Mouse (Mus musculus) adrenal gland, postnatal 4 days (tissue): ENCODE measurements at regions not wholly inside any gene's neighbourhood (a gene's known extent, or its start where the extent isn't known, plus 50 kb on each side); places are given as distances from the start of the nearest gene placed in this dataset.

ENCODE experiments used
- DNase-seq, 2 experiments: peaks; one replicate each; pipeline ENCODE4 v3.0.0; 2021 to 2022; ENCODE audit warnings: low spot score in 2 of 2, mixed read lengths in 2 of 2

DNA sequence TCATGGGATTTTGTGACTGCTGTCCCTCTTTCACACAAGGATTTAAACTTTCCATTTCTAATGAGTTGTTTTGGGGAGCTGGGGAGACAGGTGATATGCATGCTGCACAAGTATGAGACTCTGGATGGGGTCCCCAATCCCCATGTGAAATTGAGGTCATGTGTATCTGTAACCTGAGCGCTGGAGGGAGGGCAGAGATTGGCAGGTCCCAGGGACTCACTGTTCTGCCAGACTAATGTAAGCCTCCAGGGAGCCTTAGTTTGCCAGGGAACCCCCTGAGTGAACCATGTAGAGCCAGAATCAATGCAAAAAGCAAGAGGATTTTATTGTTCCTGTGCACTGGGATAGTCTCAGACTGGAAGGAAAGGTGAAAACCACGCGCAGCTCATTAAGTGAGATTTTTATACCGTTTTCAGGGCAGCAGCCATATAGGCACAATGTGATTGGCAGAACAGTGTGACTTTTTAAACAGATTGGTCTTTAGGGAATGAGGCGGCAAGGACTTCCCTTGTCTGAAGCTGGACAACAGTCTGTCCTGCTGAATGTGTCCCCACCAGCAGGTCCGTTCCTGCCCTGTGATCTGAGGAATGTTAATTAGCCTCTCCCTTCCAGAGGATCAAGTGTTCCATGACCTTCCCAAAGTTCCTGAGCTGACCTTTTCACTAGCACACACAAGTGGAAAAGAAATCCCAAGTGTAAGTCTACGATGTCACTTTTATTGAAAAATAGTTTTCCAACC is 59.9 kb upstream of the Oxgr1 start:
- no peak for DNase-seq

DNA sequence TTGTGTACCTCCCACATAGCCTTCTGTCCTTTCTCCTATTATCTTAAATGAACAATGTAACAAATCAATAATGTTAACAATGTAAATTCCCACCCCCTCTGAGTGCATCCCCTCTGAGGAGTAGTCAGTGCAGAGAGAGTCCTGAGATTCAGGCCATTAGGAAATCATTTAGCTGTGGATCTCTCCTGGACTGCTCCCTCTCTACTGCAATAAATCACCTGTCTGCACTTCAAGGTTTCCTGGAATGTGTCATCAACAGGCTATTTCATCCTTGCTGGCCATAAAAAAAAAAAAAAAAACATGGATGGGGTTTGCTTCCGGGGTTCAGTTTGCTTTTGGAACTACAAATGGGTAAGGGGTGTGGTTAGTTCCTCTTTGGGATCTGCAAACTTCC is 60.5 kb upstream of the Oxgr1 start:
- no peak for DNase-seq

DNA sequence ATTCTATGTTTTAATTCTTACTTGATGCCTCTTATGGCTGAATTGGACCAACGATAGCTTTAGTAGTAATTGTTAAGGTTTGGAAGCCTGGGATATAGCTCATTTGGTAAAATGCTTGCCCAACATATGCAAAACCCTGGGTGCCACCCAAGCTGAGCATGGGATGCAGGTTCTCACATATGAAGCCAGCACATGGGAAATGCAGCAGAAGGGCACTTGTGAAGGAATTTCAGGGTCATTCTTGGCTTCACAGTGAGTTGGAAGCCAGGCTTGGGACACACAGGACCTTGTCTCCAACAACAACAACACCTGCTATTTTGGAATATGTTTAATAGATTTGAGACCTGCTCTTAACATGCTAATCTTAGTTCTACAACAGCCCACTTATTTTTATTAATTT is 67.6 kb upstream of the Oxgr1 start:
- no peak for DNase-seq

DNA sequence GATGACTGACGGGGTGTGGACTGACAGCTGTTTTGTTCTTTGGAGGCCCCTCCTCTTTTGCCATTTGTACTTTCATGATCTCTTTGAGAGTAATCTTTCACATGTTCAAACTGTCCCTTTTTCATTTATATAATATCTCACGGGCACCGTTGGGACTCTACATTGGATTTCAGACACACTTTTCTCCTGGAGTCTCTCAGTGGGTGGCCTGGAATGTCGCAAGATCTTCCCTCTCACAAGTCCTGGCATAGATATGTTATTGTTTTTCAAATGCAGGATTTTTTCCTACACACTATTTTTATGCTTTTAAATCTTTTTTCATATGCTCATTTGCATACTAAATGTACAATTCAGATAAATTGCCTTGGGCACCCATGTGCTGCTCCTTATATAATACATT is 71.1 kb upstream of the Oxgr1 start:
- DNase-seq: no peak

DNA sequence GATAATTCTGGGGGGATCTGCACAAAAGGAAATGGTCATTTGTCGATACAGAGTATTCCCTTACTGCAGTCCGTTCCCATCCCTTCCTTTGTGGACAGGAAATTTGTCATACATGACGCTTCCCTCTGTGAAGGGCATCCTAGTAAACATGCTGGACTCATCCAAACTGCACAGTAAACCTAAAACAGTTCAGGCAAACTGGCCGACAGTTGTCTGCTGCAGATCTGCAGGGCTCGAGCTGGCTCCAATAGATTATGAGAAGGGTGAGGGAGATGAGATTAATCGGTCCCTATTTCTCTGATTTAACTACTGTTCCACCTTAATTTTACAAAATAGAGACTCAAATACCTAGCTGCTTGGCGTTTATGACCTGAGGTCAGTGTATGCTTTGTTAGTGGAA is 76.3 kb upstream of the Oxgr1 start:
- DNase-seq: no peak

DNA sequence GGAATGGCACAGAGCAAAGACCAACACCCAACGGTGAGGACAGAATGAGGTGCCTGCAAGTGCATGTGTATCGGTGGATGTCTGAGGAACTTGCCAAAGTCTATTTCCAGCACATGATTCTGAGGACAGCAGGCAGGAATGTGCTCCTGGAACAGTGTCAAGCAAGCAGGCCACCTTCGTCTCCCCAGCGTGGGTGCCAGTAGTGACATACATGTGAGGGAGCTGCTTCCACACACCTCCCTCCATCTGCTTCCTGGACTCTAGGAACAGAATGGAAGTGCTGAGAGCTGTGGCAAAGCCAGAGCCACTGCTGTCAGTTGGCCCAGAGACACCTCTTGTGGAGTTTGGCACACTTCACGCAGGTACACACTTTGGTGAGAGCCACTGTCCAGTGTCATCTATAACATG is 76.9 kb upstream of the Oxgr1 start:
- DNase-seq: no peak

DNA sequence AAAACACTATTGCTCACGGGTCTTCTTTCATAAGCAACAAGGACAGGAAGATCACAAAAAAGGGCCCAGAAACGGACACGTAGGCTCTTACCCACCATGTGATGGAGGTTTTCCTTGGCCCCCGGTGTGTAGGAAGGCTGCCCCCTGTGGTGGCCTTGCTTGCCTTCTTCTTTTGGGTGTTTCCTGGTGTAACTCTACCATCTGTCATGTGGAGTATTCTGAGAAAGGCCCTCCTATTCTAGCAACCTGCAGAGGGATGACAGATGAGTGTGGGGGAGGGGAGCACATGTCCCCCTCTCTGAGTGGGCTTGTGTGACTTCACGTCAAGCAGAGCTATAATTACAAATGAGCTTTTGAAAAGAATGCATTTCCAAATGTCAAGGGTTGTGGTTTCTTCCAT is 77.3 kb upstream of the Oxgr1 start:
- DNase-seq: no peak

DNA sequence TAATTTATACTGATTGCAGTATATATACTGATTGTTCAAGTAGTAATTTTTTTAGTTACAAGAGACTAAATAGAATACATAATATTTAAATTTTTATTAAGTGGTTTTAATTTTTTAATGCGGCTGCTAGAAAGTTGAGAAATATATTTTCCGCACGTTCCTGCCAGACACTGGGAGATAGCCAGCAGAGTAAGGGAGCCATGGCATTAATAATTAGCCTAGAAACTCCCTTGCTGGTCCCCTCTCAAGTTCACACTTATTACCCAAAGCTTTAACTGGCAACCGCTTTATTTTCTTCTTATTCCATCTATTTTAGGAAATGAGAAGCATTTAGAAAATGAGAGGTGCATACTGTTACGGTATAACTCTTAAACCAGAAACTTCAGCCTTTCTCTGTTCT is 78.0 kb upstream of the Oxgr1 start:
- DNase-seq: no peak

DNA sequence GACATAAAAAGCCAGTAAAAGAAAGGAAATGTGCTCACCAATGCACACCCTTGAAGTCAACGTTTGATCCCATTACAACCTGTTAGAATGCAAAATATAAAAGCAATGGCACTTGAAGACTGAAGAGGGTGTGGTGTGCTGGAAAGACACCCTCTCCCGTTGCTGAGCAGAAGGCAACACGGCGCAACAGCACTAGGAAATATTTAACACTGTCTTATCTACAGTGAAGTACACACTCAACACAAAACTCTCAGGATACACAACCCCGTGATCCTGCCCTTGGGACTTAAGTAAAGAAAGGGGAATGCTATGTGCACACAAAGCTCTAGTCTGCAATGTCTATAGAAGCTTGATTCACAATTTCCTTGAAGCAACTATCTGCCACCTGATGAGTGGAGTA is 83.1 kb upstream of the Oxgr1 start:
- DNase-seq: no peak

DNA sequence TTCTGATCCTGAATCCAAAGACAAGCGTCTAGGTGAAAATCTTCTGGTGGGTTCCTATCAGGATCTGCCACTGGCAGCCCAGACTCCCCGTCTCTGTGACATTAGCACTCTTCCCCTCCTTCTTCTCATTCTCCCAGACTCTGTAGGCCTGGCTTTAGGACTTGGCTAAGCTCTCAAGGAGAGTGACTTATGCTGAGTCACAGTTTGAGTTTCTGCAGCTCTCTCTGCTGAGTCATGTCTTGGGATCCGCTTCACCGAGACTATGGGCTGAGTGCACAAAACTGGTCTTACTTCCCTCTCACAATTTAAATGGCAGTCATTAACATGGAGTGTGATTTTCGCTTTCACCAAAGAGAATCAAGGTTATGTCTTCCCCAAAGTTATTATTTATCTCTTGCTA is 85.2 kb upstream of the Oxgr1 start:
- no peak for DNase-seq

DNA sequence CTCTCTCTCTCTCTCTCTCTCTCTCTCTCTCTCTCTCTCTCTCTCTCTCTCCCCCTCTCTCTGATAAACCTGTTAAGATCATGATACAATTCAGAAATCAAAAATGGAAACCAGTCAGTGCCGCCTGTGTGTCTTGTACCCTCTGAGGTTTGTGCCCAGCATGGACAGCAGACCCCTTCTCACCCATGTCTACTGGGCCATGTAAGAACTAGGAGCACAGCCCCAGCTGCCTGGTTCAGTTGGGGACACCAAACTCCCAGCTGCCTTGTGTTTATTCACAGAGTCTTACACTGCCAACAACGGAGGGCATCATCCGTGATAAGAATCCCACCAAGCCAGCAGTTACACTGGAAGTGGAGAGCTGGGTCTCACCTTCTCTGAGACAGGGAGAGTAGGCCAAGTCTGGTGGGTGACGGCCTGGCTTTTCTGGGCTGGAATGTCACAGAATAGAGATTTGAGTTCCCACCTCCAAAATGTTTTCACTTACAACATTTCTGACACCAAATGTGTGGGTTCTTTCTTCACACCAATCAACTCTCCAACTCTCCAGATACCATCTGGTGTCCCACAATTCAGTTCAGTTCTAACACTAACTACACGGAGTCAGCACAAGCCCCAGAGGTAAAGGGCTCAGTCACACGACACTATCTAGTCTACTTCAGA is 92.2 kb upstream of the Oxgr1 start:
- no peak for DNase-seq

DNA sequence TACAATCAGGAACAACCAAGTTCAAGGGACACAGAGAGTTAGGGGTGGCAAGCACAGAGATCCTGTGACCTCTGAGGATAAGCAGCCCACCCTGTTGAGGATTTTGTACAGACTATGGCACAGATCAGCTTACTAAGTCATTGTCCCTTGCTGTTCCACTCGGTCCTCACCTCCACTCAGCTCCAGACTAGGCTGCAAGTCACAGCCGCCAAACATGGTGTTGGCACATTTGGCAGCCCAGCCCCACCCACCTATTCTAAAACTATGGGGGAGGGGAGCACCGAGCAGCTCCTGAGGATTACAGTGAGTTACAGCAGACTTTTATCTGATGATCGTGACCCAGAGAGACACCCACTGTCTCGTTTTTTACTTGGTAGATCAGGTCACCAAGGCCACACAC is 93.0 kb upstream of the Oxgr1 start:
- DNase-seq: no peak

DNA sequence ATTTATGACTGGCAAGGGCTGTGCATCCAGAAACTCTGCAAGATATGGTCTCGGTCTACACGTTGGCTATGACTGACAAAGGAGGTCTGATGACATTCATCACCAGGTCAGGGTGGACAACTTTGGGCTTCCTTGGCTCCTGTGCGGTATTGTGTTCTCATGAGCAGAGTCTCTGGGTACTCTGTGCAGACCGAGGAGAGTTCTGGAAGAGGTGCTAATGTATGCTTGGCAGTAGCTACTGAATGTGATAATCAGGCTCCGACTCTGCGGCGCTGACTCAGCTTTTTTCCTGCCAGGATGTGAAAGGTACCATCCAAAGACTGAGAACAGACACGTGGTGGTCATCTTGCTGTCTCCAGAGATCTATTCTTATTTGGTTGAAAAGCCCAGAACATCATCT is 94.5 kb upstream of the Oxgr1 start:
- no peak for DNase-seq

DNA sequence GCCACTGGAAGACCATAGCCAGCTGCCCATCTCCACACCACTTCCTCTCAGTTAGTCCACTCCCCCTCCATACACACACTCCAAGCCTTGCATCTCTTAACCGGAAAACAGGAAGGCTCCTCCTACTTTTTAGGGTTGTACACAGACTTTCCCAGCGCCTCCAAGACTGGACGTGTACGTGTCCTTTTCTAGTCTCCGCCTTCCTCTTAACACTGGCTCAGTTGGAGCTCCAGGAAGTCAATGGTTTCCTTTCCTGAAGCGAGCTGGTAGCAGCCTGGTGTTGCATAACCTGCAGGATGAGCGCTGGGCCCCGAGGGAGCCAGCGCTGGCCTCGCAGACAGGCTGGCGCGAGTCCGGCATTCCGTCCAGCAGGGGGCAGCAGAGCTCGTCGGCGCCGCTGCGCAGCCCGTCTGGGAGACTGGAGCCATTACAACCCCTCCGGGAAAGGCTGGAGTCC is 95.5 kb upstream of the Oxgr1 start:
- DNase-seq: peak; percentile 87 to 90

DNA sequence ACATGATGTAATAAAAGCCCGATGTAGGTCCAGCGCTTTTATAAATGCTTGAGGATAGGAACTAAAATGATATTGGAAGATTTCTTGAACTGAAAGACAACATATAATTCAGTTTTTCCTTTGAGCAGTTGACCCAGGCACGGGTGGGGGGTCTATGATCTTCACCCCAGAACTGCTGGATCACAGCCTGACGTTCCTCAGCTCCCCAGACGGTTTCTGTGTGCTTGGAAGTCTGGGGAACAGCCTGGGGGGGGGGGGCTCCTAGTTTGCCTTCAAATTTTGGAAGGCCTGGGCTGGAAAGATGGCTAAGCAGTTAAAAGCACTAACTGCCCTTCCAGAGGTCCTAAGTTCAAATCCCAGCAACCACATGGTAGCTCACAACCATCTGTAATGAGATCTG is 96.3 kb upstream of the Oxgr1 start:
- DNase-seq: no peak

DNA sequence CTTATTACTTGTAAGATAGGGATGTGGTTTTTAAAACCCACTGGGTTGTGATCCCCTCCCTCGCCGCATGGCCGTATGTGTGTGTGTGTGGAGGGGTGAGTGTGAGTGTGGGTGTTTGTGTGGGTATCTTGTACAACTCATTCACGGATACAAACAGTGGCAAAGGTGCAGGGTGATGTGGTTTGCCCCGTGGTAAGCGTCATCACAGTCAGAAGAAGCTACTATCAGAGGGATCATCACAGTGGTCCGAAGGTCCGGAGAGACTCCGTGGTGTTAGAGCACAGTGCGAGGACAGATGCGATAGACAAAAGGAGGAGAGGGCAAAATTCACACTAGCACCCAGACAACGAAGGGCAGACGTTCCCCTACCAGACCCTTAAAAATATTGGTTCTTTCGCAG is 97.0 kb upstream of the Oxgr1 start:
- no peak for DNase-seq

DNA sequence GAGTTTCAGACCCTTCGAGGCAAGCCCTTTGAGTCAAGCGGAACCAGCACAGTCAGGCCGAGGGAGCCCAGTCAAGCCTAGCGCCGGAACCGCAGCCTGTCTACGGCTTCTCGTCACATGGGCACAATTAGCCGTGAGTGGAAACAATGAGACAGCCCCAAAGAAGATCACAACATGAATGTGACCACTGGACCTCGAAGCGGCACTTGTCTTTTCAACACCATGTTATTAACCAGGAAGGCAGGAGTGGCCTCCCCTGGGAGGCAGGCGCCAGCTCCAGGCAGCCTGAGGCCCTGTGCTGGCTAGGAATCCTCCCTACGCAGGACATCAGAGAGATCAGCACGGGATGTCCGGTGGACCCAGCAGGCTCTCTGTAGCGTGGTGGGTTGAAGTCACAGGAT is 97.4 kb upstream of the Oxgr1 start:
- DNase-seq: no peak

DNA sequence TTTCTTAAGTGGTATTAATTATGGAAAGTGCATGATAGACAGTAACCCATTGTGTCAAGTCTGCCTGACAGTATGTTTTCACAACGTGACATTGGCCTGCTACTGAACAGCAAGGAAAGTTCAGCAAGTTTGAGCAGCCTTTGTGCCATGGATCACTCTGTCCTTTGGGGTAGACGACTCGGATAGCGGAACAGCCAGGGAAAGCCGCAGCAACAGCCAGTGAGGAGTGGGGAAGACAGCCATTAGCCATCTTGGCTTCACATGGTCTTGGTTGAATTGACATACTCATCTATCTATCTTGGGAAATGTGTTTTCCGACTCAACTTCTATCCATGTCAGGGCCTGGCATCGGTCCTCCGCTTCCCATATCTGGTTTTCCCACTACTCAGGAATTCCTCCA is 98.0 kb upstream of the Oxgr1 start:
- DNase-seq: no peak

DNA sequence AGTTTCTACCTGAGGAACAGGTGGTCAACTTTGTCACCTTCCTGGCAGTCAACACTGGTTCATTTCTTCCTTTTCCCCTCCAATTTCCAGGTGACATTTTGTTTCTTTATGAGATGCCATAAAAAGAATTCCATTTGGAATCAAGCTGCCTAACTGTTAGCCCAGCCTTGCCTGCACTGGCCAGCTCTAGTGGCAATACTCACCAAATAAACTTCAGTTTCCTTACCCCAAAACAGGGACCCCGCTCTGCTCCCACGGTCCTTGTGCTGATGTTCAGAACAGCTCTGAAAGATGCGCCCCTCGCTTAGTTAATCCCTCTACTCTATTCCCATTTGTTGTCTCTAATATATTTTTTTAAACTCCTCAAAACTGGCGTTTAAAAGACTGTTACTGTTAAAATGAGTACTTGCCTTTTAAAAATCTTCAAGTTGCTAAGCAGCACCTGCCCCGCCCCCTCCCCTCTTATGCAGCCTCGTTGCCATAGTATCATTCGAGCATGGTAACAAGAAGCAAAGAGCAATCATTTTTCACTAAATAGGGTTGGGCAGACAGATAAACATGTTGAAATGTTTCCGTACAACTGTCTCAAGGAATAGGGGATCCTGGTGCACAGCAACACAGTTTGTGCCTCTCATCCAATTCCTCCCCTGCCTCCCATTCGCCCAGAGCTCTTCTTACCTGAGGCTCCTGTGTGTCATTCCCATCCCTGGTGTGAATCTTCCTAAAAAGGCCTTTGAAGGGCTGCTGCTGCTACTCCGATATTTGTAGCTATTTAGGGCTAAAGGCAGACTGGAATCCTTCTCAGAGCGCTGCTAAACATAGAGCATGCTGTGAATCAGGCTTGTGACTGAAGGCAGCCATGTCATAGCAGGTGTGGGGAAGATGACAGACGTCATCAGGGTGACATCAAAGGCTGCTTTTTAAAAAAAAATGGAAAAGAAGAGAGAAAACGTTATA is 98.8 kb upstream of the Oxgr1 start:
- DNase-seq: no peak

DNA sequence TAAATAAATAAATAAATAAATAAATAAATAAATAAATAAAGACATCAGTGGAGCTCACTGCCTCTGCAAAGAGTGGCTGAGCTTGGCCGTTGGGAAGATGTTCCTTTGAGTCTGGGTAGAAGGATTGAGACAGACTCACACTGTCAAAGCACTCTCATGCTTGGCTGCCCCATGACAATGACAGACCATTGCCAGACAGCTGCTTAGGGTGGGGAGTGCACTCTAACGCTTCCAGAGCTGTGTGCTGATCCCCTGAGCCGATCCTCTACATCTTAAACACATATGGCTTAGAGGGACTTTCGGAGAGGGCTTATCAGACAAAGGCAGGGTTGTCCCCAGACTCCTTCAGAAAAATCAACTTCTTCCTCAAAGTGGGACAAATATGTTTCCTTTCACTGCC is 100.0 kb upstream of the Oxgr1 start:
- DNase-seq: no peak

DNA sequence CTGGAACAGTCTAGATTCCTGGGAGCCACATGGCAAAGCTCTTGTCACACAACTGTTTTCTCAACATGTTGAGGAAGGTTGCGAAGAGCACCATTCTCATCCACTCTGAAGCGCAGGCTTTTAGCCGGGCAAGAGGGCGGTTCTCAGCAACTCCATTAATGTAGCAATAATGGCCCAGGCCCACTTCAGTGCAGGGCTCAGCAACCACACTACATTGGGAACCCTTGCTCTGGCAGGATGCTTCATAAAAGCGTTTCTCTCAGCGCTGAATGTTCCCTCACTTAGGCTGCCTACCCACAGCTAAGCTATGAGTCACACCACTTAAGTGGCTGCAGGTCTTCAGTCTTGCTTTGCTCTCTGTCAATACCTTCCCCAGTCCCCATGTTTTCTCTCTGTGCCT is 102.2 kb upstream of the Oxgr1 start:
- no peak for DNase-seq

DNA sequence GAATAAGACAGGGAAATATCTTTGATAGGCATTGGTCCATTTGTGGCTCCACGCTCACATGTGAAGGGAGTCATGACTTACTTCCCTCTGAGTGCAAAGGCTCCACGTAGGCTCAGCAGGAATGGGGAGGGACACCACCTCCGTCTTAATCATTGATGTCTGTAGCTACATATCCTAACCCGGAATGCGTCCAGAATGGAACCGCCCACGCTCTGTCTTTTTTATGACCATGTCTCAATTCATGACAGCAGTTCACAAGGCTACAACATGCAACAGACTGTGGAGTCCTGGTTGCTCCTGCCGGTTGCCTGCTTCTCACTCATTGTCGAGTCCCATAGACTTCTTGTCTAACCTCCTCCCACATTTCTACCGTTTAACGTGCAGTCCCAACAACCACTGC is 104.1 kb upstream of the Oxgr1 start:
- no peak for DNase-seq
